Mouse (Mus musculus) cerebellum, adult (tissue): ENCODE results near the gene Fry.

Experiments
- ATAC-seq: cut with Nextera tagmentation; 2 replicates; pipeline ENCODE4 v1.9.2; 2017; ENCODE audit warnings: mild to moderate bottlenecking, moderate library complexity, mixed read lengths; ENCODE audit not compliant: insufficient number of reproducible peaks, low FRiP score, low TSS enrichment

Gene Fry

GRCm38 (mm10) chr5:150374778-150375559, 256.5 kb downstream of the Fry start:
- no peak for ATAC-seq

GRCm38 (mm10) chr5:150378586-150378985, 260.1 kb downstream of the Fry start:
- ATAC-seq = no peak

GRCm38 (mm10) chr5:150380767-150381166, 262.3 kb downstream of the Fry start:
- no peak for ATAC-seq

- ATAC-seq = no peak
These were observed 264.0 kb downstream of the Fry start for GRCm38 (mm10) chr5:150382411-150382810.

- ATAC-seq = no peak
These were observed 266.1 kb downstream of the Fry start for GRCm38 (mm10) chr5:150384272-150385215.

GRCm38 (mm10) chr5:150385224-150385623, 266.8 kb downstream of the Fry start:
- no peak for ATAC-seq

- no peak for ATAC-seq
These were observed 270.2 kb downstream of the Fry start for GRCm38 (mm10) chr5:150388623-150389022.

- no peak for ATAC-seq
These were observed 271.3 kb downstream of the Fry start for GRCm38 (mm10) chr5:150389589-150390377.

GRCm38 (mm10) chr5:150390422-150390821, 272.0 kb downstream of the Fry start:
- no peak for ATAC-seq

GRCm38 (mm10) chr5:150394645-150395044, 276.2 kb downstream of the Fry start:
- no peak for ATAC-seq

GRCm38 (mm10) chr5:150402832-150403447, 284.5 kb downstream of the Fry start:
- ATAC-seq = no peak

- ATAC-seq = no peak
These were observed 286.4 kb downstream of the Fry start for GRCm38 (mm10) chr5:150404867-150405266.

GRCm38 (mm10) chr5:150408979-150409378, 290.5 kb downstream of the Fry start:
- ATAC-seq = no peak

- no peak for ATAC-seq
These were observed 291.1 kb downstream of the Fry start for GRCm38 (mm10) chr5:150409451-150410045.

- no peak for ATAC-seq
These were observed 294.5 kb downstream of the Fry start for GRCm38 (mm10) chr5:150412750-150413450.

GRCm38 (mm10) chr5:150414823-150415222, 296.4 kb downstream of the Fry start:
- no peak for ATAC-seq

GRCm38 (mm10) chr5:150417223-150417622, 298.8 kb downstream of the Fry start:
- no peak for ATAC-seq

- ATAC-seq = no peak
These were observed 299.6 kb downstream of the Fry start for GRCm38 (mm10) chr5:150418035-150418434.

- no peak for ATAC-seq
These were observed 306.6 kb downstream of the Fry start for GRCm38 (mm10) chr5:150425038-150425437.
